Mouse (Mus musculus) megakaryocyte-erythroid progenitor cell, adult 5-6 weeks (primary cell): ENCODE measurements at regions not wholly inside any gene's neighbourhood (a gene's known extent, or its start where the extent isn't known, plus 50 kb on each side); places are given as distances from the start of the nearest gene placed in this dataset.
A peak's percentile ranks its signal among the peaks of the same experiment; 100 is the strongest.
"Not testable (repeated sequence)": the region's sequence is repeated elsewhere in the genome, so short reads cannot be mapped to it uniquely, and the experiment has no call there.

Experiments used
- ATAC-seq: replicated peaks from 2 replicates; pipeline ENCODE4 v1.8.0; 2016; ENCODE audit warnings: mild to moderate bottlenecking, inconsistent platforms; ENCODE audit not compliant: severe bottlenecking, poor library complexity, low FRiP score, low TSS enrichment

GRCm38 (mm10) chr13:27945062-27945461 is 71.0 kb upstream of the Prl4a1 start:
- peak; percentile 63; the same call in 1 of the 2 replicates for ATAC-seq

DNA sequence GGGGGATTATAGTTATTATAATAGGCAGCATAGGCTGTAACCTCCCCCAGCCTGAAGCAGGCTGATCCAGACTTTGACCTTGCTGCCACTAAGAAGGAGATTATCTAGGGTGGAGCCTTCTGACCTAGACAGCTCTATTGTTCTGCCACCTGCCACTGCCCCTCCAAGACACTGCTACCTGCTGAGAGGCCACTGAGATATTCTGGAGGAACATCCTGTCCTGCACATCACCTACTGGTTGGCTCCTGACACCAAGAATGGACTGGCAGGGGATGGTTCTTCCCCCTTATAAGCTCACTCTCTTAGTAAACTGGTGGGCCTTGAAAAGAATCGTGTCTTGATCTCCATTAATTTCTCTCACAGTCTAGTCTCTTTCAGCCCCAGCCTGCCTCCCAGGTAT is 55.6 kb upstream of the Prl4a1 start:
- ATAC-seq: not testable (repeated sequence)

DNA sequence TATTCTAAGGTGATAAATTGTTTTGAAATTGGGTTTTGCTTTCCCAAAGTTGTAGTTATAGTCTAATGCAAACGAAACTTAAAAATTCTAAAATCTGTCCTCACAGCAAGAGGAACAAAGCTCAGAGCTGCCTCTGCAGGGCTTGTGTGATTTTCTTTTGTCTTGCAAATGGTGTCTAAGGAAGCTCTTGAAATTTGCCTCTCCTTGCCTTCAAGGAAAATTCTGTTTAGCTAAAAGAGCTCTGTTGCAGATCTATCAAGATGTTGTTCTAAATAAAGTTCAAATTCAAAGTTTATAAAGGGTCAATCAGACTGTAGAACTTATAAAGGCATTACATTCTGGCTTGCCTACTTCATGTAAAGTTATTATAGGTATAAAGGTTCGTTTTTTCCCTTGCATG is 53.6 kb upstream of the Prl4a1 start:
- not testable (repeated sequence) for ATAC-seq

DNA sequence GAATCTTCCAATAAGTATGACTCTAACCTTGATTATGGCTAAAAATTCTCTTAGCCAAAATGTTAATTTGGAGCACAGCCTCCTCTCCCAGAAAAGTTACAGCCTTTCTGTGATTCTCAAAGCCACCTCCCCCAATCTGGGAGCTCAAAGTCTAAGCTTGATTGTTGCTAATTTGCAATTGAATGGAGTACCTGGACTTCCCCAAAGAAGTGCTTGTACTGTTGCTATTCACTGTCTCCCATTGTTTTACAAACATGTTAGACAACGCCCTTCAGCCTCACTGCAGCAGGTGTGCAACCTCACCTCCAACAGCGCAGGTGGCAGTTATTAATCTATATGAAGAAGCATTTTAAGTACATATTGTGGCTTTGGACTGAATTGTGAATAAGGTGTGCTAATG is 50.0 kb upstream of the Prl4a1 start:
- ATAC-seq: not testable (repeated sequence)
